Mouse (Mus musculus) hematopoietic stem cell, adult 5-6 weeks (primary cell): ENCODE results near the gene Gm49403. TPM values are rescaled to one million over a fixed set of nuclear protein-coding genes. Genes with fewer than 3 reads are reported as not detected.
"Not testable (repeated sequence)": the region's sequence is repeated elsewhere in the genome, so short reads cannot be mapped to it uniquely, and the experiment has no call there.

Source experiments
- ATAC-seq, 2 experiments: fragments of 125-278 bp in 1 of 2; replicated peaks in 1 of 2; 2 replicates each; pipeline ENCODE4 v1.8.0; 2016 to 2017; ENCODE audit warnings: inconsistent platforms in 2 of 2, mild to moderate bottlenecking in 2 of 2, moderate number of reproducible peaks in 2 of 2, low read depth in 1 of 2, moderate TSS enrichment in 1 of 2; ENCODE audit not compliant: low FRiP score in 2 of 2, poor library complexity in 2 of 2, severe bottlenecking in 2 of 2, insufficient read depth in 1 of 2, low TSS enrichment in 1 of 2
- total RNA-seq: library from RNA; stranded (forward); fragments of 172-1452, 232-1000 nt; gene quantifications from 2 replicates; pipeline ENCODE4 v1.2.3, GENCODE M21; 2017

Gene Gm49403
- total RNA-seq, 1 experiment from 2014 or later = not detected

DNA sequence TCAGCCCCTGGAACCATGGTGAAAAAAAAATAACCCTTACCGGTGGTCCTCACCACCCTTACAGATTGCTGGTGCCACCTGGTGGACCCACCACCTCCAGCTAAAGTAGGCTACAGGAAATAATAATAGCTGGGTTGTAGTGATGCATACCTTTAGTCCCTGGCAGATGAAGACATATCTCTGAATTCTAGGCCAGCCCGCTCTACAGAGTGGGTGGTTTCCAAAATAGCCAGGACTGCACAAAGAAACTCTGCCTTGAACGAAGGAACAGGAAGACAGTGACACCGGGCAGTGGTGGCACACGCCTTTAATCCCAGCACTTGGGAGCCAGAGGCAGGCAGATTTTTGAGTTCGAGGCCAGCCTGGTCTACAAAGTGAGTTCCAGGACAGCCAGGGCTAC is 19.5 kb upstream of the Gm49403 start:
- ATAC-seq = no peak

DNA sequence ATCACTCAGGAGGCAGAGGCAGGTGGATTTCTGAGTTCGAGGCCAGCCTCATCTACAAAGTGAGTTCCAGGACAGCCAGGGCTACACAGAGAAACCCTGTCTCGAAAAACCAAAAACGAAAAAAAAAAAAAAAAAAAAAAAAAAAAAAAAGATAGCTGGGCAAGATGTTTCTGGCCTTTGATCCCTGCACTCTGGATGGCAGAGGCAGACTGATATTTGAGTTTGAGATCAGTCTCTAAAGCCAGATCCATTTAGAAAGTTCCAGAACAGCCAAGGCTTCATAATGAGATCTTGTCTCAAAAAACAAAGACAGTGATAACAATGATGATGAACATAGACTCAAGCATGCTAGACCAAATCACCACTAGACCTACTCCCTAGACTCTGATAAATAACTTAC is 13.3 kb upstream of the Gm49403 start:
- not testable (repeated sequence) for ATAC-seq

DNA sequence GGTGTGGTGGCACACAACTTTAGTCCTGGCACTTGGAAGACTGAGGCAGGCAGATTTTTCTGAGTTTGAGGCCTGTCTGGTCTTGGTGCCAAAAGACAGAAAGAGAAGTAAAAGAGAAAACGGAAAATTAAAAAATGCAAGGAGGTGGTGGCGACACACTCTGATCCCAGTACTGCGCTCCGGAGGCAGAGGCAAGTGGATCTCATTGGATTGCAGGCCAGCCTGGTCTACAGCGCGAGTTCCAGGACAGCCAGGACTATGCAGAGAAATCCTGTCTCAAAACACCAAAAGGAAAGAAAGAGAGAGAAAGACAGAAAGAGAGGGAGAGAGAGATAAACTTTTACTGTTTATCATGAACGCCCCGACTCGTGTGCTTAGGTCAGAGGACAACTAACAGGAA is 12.9 kb upstream of the Gm49403 start:
- ATAC-seq = no peak

DNA sequence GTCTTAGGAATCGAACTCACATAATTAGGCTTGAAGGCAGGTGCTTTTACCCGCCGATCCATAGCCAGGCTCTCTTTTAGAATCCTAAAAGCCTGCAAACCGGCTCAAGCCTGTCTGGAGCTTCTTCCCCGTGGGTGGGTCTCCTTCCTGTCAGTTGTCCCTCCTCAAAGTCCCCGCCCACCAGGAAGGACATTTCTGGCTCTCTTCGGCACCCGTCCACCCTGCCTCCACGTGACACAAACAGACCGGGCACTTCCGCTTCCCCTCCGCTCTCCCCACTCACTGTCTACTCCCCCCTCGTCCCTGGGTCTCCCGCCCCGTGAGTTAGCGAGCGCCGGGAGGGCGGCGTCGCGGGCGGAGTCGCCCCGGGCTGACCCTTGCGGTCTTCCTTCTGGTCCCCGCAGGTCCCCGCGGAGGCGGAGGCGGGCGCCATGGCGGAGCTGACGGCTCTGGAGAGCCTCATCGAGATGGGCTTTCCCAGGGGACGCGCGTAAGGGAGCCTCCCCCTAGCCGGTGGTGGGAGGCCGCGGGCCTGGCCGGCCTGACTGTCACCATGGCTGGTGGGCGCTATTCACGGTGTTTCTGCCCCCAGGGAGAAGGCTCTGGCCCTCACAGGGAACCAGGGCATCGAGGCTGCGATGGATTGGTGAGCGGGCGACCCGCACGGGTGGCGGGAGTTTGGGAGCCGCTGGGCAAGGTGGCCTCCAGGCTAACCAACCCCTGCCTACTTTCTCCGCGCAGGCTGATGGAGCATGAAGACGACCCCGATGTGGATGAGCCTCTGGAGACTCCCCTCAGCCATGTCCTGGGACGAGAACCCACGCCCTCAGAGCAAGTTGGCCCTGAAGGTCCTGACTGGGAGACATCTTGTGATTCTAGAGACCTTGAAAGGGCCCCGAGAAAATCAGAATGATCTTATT is 12.2 kb upstream of the Gm49403 start, which contains the start of gene Ubxn1:
Ubxn1 (plus strand) TSS at position 230 of the 920 bp plus-strand sequence.
- peak; percentile 98 to 100 for ATAC-seq

DNA sequence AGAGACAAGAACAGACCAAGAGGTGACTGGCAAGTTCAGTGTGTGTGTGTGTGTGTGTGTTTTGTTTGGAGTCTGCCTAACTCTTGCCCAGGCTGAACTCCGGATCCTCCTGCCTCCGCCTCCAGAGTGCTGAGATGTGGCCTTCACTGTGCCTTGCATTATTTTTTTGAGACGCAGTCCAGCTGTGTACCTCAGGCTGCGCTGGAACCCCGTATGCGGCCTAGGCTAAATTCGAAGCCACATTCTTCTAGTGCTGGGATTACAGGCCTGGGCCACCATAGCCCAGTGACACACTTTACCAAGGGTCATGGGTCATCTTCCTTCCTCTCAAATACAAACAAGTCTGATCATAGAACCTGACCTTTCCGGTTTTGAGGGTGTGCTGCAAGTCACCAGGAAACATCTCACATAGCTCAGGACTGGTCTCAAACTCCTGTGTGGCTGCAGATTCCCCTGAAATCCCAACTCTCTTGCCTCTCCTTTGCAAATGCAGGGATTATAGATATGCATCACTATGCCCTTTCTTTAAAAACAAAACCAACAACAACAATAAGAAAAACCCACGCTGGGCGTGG is 11.4 kb upstream of the Gm49403 start:
- ATAC-seq = no peak

DNA sequence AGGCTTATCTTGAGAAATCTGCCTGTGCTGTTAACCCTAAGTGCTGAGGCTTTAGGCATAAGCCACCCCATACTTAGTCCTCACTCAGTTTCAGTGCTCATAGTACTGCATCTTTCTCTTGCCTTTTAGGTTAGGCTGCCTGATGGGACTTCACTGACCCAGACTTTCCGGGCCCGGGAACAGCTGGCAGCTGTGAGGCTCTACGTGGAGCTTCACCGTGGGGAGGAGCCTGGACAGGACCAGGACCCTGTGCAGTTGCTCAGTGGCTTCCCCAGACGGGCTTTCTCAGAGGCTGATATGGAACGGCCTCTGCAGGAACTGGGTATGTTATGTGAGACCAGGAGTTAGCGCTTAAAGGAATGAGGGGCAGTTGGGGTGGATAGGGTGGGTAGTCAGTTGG is 8.7 kb upstream of the Gm49403 start:
- no peak for ATAC-seq

DNA sequence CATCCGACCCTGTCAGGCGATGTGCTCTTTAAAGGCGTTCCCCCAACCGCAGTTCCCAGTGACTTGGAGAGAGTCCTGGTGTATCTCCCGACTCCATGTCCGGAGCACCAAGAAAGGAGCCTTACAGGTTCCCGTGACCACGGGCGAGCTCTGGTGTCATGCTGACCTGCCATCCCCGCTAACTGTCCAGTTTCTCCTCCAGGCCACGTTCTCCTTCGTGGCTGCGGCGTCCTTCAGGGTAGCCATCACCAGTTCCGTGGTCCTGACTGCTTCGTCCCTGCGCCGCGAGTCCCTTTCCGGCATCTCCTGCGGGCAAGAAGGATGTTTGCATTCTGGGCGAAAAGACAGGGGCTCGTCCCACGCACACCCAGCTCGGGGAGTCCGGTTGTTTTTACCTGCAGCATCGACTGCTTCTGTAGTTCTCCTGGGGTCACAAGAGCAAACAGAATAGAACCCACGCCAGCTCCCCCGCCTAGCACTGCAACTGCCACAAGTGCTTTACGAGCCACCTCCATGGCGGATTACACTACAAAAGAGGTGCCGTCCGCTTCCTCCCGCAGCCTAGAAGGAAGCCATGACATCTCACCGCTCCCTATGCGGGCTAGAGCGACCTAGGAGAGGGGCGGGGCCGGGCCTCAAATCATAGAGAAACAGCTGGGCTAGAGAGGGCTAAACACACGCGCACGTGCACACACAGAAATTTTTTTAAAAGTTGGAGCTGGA is 3.3 kb upstream of the Gm49403 start, which contains the start of gene Uqcc3:
Uqcc3 (minus strand) TSS at position 613 of the 723 bp plus-strand sequence.
- peak; percentile 99 for ATAC-seq

DNA sequence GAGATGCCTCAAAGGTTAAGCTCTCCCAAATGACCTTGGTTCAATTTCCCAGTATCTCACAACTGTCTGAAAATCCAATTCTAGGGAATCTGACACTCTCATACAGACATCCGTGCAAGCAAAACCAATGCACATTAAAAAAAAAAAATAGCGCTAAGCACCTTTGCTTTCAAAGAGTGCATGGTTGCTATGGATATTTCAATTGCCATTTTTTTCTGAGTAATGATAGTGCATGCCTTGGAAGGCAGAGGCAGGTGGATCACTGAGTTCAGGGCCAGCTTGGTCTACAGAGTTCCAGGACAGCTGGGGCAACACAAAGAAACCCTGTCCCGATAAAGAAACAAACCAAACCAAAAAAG is 2.7 kb upstream of the Gm49403 start:
- ATAC-seq = peak; percentile 19 to 28; a peak in 1 of 4 replicates

DNA sequence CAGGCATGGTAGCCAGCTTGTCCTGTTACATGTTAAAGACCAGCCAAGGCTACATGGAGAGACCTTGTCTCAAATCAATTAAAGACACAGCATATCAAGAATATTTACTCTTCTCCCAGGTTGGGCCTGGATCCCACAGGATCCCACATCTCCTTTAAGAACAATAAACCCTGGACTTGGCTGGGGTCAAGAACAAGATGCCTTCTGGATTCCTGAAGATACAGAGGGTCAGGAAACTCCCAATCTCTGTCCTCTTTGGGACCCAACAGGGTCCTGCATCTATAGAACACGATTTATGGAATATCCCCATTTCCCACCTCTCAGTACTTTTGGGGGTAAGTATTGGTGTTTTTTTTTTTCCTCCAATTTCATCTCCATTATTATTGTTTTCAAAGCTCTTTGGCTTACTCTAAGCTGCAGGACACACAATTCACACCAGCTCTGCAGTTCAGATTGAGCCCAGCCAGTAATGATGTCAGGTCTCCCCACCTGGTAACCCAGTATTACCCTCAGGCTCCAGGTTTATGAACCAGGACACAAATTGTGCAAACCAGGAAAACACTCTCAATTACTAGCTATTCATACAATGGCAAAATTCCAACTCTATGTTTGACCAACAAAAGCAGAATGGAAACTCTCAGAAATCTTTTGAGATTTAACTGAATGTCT is 3.3 kb downstream of the Gm49403 start:
- ATAC-seq = no peak

DNA sequence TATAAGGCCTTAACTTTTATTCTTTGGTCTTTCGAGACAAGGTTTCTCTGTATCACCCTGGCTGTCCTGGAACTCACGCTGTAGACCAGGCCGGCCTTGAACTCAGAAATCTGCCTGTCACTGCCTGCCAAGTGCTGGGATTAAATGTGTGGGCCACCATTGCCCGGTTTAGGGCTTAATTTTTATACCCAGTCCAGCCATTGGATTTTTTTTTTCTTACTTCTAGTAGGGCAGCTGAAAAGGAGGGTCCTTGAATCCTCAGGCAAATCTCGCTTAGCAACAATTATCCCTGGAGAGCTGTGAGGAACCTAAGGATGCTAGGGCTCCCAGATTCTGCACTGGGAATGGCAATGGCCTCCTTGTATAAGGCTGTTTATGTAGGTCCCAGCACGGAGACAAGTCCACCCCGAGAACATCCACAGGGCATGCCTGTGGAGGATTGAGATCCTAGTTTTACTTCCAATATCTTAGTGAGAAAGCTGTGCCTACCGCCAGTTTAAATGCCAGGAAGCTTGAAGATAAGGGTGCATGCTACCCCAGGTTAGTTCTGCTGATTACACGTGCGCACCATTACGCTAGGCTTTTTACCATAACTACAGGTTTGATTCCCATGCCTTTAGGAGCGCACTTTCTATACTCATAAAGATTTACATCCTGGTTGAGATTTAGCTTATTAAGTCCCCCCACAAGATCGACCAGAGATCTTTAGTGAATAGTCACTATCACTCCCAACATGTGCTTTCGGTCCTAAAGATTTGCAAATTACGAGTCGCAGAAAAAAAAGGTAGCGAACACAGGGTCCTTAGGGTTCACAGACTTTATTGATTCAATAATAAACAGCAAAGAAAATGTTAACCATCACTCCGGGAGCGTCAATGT is 4.1 kb downstream of the Gm49403 start:
- ATAC-seq = no peak

DNA sequence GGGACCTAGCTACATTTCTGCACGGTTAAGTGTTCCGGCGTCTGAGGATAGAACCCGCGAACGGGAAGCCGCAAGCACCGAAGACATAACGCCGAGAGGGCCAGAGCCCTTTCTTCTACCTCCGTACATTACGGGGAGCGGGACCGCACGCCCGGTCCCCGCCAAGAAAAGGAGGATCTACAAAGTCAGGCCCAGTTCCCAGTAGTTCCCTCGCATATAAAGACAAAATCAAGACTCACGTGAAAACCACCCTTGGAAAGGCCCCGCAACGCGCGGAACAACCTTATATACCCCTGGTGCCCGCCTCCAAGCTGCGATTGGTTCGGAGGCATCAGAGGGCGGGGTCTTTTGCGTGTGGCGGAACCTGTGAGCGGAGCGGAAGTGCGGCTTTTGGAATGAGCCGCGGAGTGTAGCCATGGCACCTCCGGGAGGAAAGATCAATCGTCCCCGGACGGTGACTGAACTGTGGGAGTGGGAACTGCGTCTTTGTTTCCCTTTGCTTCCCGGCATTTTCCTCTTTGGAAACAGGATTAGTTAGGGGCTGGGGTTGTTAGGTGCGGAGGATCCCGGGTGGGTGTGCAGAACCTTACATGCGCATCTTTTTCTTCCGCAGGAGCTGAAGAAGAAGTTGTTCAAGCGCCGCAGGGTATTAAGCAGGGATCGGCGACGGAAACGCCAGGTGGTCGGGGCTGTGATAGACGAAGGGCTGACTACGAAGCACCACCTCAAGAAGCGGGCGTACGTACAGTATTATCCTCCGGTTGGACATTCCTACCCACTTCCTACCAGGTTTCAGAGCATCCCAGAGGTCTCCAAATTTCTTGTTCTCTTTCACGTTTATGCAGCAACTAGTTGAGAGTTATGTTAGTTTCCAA is 5.0 kb downstream of the Gm49403 start, which contains the start of the genes 1810009A15Rik and Gm49416:
1810009A15Rik (plus strand) TSS at position 343 of the 875 bp plus-strand sequence.
Gm49416 (plus strand) TSS at position 416 of the 875 bp plus-strand sequence.
- peak; percentile 96 to 97 for ATAC-seq

DNA sequence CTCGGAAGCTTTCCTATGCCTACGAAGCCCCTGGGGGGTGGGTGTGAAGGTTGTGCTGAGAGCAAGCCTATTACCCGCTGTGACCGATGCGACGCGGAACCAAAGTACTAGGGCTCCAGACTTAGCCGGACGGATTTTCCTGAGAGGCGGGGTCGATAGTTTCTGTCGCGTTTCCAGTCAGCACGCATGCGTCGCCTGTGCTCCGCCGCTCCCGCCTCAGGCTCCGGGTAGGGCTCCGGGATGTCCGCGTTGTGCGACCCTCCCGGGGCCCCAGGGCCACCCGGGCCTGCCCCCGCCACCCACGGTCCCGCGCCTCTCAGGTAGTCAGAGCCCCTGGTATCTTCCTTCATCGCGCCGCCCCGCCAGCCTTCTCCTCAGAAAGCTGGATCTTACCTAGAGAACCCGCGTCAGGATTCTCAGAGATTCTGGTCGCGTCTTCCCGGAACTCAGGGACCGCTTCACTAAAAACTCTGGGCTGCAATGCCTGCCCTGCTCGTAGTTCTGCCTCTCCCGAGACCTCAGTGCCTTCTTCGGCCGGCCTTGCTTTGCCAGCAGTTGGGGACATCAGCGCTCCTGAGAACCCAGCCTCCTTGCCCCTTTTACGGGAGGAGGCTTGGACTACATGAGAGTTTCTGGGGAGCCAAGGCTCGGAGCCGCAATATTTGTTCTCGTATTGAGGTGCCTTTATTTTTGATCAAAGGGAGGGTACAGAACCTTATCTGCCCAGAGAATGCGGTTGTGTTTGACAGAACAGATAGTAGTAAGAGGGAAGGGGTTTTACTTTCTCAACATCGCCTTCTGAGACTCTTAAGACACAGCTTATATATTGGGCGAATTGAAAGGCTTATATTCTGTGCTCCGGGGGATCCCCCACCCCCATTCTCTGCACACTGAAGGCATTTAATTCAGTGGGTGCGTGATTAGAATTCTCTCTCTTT is 9.4 kb downstream of the Gm49403 start, which contains the start of gene Ints5:
Ints5 (plus strand) TSS at position 177 of the 938 bp plus-strand sequence.
- peak; percentile 33 to 50 for ATAC-seq

DNA sequence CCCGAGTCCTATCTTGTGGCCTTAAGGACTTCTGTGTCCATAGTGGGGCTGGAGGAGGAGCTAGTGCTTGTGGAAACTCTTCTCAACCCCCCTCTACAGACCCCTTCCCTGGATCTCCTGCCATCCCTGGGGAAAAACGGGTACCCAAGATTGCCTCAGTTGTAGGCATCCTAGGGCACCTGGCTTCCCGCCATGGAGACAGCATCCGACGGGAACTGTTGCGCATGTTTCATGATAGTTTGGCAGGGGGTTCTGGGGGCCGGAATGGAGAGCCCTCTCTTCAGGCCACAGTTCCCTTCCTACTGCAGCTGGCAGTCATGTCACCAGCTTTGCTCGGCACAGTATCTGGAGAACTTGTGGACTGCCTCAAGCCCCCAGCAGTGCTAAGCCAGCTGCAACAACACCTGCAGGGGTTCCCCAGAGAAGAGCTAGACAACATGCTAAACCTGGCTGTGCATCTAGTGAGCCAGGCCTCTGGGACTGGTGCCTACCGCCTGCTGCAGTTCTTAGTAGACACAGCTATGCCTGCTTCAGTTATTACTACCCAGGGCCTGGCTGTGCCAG is 11.7 kb downstream of the Gm49403 start:
- no peak for ATAC-seq

DNA sequence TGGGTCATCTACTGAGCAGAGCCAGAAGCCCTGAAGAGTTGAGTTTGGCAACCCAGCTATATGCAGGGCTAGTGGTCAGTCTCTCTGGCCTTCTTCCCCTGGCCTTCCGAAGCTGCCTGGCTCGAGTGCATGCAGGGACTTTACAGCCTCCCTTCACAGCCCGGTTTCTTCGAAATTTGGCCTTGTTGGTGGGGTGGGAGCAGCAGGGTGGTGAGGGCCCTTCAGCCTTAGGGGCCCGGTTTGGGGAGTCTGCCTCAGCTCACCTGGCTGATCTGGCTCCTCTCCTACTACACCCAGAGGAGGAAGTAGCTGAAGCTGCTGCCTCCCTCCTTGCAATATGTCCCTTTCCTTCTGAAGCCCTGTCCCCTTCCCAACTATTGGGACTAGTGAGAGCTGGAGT is 12.5 kb downstream of the Gm49403 start:
- ATAC-seq = not testable (repeated sequence)
